In the genomic region with DNA sequence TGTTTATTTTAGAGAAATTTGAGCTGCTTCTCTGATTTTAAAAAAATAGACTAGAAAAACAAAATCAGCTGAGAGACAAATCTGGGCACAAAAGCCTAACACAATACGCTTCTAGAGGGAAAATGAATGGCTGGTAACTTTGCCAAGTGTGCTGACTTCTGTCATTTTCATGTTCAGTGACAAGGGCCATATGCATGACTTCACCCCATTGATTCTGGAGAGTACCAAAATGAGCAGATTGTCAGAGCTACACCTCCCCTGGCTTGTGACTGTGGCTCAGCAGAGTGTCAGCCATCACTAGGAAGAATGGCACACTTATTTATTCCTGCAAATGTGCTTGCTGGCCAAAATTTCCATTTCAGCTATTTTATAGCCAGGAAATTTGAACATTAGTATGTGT, we compare ENCODE assay signal across 14 mouse cellular contexts.
DNase-seq lines count a peak whose midpoint lies in the region; ATAC-seq lines count a peak whose summit lies in the region.
"Had no signal": no experiment of that assay in that cellular context is flagged by ENCODE, and none has a peak within 500 bp of the region (broad histone marks: within the 10 kb centered on the region; RNA-seq: fewer than 3 reads in every experiment).

No protein-coding gene starts in this region.

- WGBS in forebrain, embryonic 15.5 days = 57% methylated on average over 1 of the region's 1 CpGs
- WGBS in forebrain, embryonic 10.5 days = 87% methylated on average over 1 of the region's 1 CpGs

- H3K4me2 ChIP-seq in forebrain, embryonic 15.5 days (replicated peaks) = no peak overlapping the region
- H3K4me2 ChIP-seq: limb, embryonic 13.5 days had no signal

- H3K9me3 ChIP-seq in forebrain, embryonic 15.5 days = no peaks in the 10 kb centered on the region
- H3K9me3 ChIP-seq in forebrain, embryonic 10.5 days = no peaks in the 10 kb centered on the region
- H3K9me3 ChIP-seq: heart, embryonic 10.5 days; limb, embryonic 13.5 days had no signal

- no peaks in the 10 kb centered on the region for H3K27me3 ChIP-seq in forebrain, embryonic 15.5 days
- H3K27me3 ChIP-seq in forebrain, embryonic 10.5 days (ENCODE audit: poor library complexity, severe bottlenecking) = no peaks in the 10 kb centered on the region
- H3K27me3 ChIP-seq: limb, embryonic 13.5 days had no signal

- no peaks in the 10 kb centered on the region for H3K36me3 ChIP-seq in forebrain, embryonic 15.5 days
- no peaks in the 10 kb centered on the region for H3K36me3 ChIP-seq in forebrain, embryonic 10.5 days (replicated peaks)
- H3K36me3 ChIP-seq: heart, embryonic 10.5 days; limb, embryonic 13.5 days had no signal

- H3K27ac ChIP-seq in forebrain, embryonic 15.5 days (replicated peaks) = no peak overlapping the region
- no peak overlapping the region for H3K27ac ChIP-seq in forebrain, embryonic 10.5 days
- H3K27ac ChIP-seq: heart, embryonic 10.5 days; limb, embryonic 13.5 days had no signal

- H3K4me1 ChIP-seq in forebrain, embryonic 15.5 days = no peaks in the 10 kb centered on the region
- H3K4me1 ChIP-seq in forebrain, embryonic 10.5 days = no peaks in the 10 kb centered on the region
- H3K4me1 ChIP-seq: heart, embryonic 10.5 days; limb, embryonic 13.5 days had no signal

- peak; percentile 88 for ATAC-seq in forebrain, embryonic 15.5 days (replicated peaks)

- H3K4me3 ChIP-seq in forebrain, embryonic 15.5 days = no peak overlapping the region
- H3K4me3 ChIP-seq in forebrain, embryonic 10.5 days = no peak overlapping the region
- H3K4me3 ChIP-seq: heart, embryonic 10.5 days; limb, embryonic 13.5 days had no signal

- no peak overlapping the region for H3K9ac ChIP-seq in forebrain, embryonic 15.5 days (replicated peaks)
- H3K9ac ChIP-seq: limb, embryonic 13.5 days had no signal

- no peak for DNase-seq in forebrain, embryonic 10.5 days (ENCODE audit: extremely low spot score, low spot score)
- DNase-seq in brain, embryonic 18.5 days (ENCODE audit: low read depth, low spot score) = peak; percentile 42
- DNase-seq in cerebellum, postnatal 25 days = peak; percentile 43 to 63
- DNase-seq in layer of hippocampus, postnatal 14 days (ENCODE audit: low spot score in 2 of 2) = peak; percentile 38 to 89
- no peak for DNase-seq in urinary bladder, postnatal 4 days (ENCODE audit: low spot score in 2 of 2)
- DNase-seq in kidney, postnatal 10 days = no peak
- no peak for DNase-seq in thymus, adult 18-20 months
- DNase-seq: adrenal gland, postnatal 14 days; heart, postnatal 4 days; kidney, adult 18-20 months; lung, adult 18-20 months had no signal

Comparison
In these comparisons a context has a peak if more than half of its experiments do, and no peak if none do; other contexts are left out.
1. DNase-seq: peak in brain, embryonic 18.5 days (single experiment), cerebellum, postnatal 25 days (2 of 2) and layer of hippocampus, postnatal 14 days (2 of 2); none in forebrain, embryonic 10.5 days (single experiment), urinary bladder, postnatal 4 days (0 of 2), kidney, postnatal 10 days (single experiment) and thymus, adult 18-20 months (0 of 2).